Mouse (Mus musculus): ENCODE results near the gene Gm7075. TPM values are rescaled to one million over a fixed set of nuclear protein-coding genes. Genes with fewer than 3 reads are reported as not detected.
"Not testable (repeated sequence)": the region's sequence is repeated elsewhere in the genome, so short reads cannot be mapped to it uniquely, and the experiment has no call there.

The Gm7075 gene
- polyA plus RNA-seq, 1 experiment from 2014 or later = not detected

DNA sequence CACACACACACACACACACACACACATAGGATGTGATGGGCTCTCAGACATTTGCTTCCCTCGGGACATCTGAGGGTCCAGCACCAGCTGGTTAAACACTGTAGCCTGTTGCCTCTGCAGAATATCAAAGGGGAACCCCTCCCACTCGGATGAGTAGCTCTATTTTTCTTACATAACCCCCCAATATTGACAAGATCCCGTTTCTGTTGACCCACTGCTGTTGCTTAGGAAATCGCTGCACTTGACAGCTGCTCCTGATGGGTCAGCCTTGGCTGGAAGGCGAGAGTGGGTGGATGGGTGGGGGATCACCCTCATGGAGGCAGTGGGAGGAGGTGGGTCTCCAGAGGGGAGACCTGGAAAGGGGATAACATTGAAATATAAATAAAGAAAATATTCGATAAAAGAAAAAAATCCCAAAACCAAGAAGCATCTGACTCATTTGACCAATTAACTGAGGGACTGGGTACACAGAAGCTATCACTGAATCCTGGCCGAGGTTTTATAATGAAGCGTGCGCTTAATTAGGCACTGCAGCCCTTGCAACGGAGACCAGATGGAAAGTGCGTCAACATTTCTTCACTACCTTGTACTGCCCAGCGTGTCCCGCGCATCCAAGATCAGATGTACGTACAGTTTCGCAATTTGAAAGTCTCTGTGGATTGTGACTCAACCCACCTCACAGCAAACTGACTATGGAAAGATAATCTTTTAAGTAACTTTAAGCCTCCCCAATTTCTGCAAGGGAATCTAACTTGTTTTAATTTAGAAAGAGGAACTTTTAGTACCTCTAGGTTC is 11.2 kb downstream of the Gm7075 start:
- Histone ChIP-seq H3K9me3 (ENCODE audit: control insufficient read depth, low read length) (no peaks in the 10 kb centered on the region), H3K4me3 (ENCODE audit: low read depth, low read length) (no peak overlapping the region), H3K4me2 (ENCODE audit: low read depth, low read length, severe bottlenecking) (no peak overlapping the region), H3K27ac (ENCODE audit: low read depth, low read length) (no peak overlapping the region), H3K36me3 (ENCODE audit: control insufficient read depth, insufficient read depth, low read length) (no peaks in the 10 kb centered on the region), H3K27me3 (ENCODE audit: control insufficient read depth, insufficient read depth, low read length) (no peaks in the 10 kb centered on the region), H3K4me1 (replicated peaks; ENCODE audit: control insufficient read depth, insufficient read depth, low read length) (no peaks in the 10 kb centered on the region), H3K9ac (ENCODE audit: low read length) (no peak overlapping the region)
- ATAC-seq (replicated peaks; ENCODE audit: low FRiP score) (0 out of 2 replicates have a peak, but pooled peaks have one; percentile 46), DNase-seq (ENCODE audit: low spot score) (no peak)
- 65% methylated on average over 16 of the region's 16 CpGs for WGBS

DNA sequence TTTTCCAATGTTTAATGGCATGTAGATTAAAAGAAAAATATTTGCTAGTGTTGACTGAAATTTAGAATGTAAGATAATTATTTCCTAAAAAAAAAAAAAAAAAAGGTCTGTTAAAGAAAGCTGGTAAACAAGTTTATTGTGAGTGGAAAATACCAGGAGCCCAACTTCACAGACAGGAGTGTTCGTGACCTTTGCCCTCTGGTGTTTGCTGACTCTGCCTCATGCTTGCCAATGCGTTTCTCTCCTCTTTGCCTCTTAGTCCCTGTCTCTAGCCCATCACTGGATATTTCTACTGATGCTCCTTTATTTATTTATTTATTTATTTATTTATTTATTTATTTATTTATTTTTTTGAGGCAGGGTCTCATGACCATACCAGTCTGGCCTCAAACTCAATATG is 18.0 kb downstream of the Gm7075 start:
- H3K9me3 ChIP-seq (ENCODE audit: control insufficient read depth, low read length) = no peaks in the 10 kb centered on the region

DNA sequence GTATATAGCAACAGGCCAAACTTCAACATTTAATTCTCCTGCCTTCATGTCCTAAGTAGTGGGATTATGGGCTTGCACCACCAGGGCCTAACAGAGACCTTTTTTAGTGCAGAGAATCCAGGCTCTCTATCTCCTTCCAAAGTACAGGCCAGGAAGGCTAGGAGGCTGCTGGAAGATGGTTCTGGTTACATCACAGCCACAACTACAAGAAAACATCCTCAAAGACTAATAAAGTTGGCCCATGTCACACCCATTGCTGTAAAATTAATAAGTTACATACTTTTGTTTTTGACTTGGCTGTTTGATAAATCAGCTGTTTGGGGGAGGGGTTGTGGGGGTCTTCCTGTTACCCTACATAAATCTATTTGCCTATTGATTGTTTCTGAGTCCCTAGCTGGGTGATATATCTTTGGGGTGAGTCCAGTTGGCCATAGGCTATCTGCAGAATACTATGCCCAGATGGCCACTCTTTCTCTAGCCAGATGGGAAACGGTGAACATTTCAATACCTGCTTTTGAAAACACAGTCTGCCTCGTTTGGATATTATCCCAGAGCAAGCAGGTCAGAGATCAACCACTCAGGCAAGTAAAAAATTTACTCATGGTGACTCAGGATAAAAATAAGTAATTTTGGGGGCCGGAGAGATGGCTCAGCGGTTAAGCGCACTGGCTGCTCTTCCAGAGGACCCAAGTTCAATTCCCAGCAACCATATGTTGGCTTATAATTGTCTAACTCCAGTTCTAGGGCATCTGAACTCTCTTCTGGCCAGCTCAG is 18.7 kb downstream of the Gm7075 start:
- Histone ChIP-seq H3K4me2 (ENCODE audit: low read depth, low read length, severe bottlenecking) (no peak overlapping the region), H3K27me3 (ENCODE audit: control insufficient read depth, insufficient read depth, low read length) (no peaks in the 10 kb centered on the region), H3K9ac (ENCODE audit: low read length) (no peak overlapping the region), H3K9me3 (ENCODE audit: control insufficient read depth, low read length) (no peaks in the 10 kb centered on the region), H3K4me3 (ENCODE audit: low read depth, low read length) (no peak overlapping the region), H3K4me1 (replicated peaks; ENCODE audit: control insufficient read depth, insufficient read depth, low read length) (no peaks in the 10 kb centered on the region), H3K36me3 (ENCODE audit: control insufficient read depth, insufficient read depth, low read length) (no peaks in the 10 kb centered on the region), H3K27ac (ENCODE audit: low read depth, low read length) (no peak overlapping the region)
- DNase-seq (ENCODE audit: low spot score) (no peak), ATAC-seq (replicated peaks; ENCODE audit: low FRiP score) (no peak)
- 86% methylated on average over 5 of the region's 5 CpGs for WGBS

More for the DNA sequence above, 18.0 kb downstream of the Gm7075 start:
- Histone ChIP-seq H3K4me1 (replicated peaks; ENCODE audit: control insufficient read depth, insufficient read depth, low read length) (no peaks in the 10 kb centered on the region), H3K9ac (ENCODE audit: low read length) (no peak overlapping the region), H3K4me2 (ENCODE audit: low read depth, low read length, severe bottlenecking) (no peak overlapping the region), H3K36me3 (ENCODE audit: control insufficient read depth, insufficient read depth, low read length) (no peaks in the 10 kb centered on the region), H3K27ac (ENCODE audit: low read depth, low read length) (no peak overlapping the region), H3K4me3 (ENCODE audit: low read depth, low read length) (no peak overlapping the region), H3K27me3 (ENCODE audit: control insufficient read depth, insufficient read depth, low read length) (no peaks in the 10 kb centered on the region)
- 0 out of 2 replicates have a peak, but pooled peaks have one; percentile 18 for ATAC-seq (replicated peaks; ENCODE audit: low FRiP score)
- no peak for DNase-seq (ENCODE audit: low spot score)
- 83% methylated on average over 2 of the region's 2 CpGs for WGBS

DNA sequence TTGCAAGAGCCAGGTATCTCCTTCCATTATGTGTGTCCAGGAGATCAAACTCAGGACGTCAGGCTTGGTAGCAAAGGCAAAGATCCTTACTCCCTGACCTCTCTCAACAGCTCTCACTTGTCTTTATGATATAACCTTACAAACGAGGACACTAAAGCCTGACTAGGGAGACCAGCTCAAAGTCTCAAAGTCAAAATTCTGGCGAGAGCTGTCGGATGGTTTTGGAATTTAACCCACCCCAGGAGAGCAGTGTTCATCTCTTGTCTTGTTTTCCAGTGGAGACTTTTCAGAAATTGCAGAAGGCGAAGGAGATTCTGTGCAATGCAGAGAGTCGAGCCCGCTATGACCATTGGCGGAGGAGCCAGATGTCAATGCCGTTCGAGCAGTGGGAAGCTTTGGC is 24.6 kb downstream of the Gm7075 start:
- no peak for DNase-seq (ENCODE audit: low spot score)
- no peaks in the 10 kb centered on the region for H3K36me3 ChIP-seq (ENCODE audit: control insufficient read depth, insufficient read depth, low read length)
- 95% methylated on average over 10 of the region's 10 CpGs for WGBS
- no peak overlapping the region for H3K4me2 ChIP-seq (ENCODE audit: low read depth, low read length, severe bottlenecking)
- H3K27me3 ChIP-seq (ENCODE audit: control insufficient read depth, insufficient read depth, low read length) = no peaks in the 10 kb centered on the region
- H3K4me1 ChIP-seq (replicated peaks; ENCODE audit: control insufficient read depth, insufficient read depth, low read length) = no peaks in the 10 kb centered on the region
- no peak overlapping the region for H3K4me3 ChIP-seq (ENCODE audit: low read depth, low read length)
- H3K9ac ChIP-seq (ENCODE audit: low read length) = no peak overlapping the region
- H3K9me3 ChIP-seq (ENCODE audit: control insufficient read depth, low read length) = no peaks in the 10 kb centered on the region
- H3K27ac ChIP-seq (ENCODE audit: low read depth, low read length) = no peak overlapping the region
- ATAC-seq (replicated peaks; ENCODE audit: low FRiP score) = no peak

DNA sequence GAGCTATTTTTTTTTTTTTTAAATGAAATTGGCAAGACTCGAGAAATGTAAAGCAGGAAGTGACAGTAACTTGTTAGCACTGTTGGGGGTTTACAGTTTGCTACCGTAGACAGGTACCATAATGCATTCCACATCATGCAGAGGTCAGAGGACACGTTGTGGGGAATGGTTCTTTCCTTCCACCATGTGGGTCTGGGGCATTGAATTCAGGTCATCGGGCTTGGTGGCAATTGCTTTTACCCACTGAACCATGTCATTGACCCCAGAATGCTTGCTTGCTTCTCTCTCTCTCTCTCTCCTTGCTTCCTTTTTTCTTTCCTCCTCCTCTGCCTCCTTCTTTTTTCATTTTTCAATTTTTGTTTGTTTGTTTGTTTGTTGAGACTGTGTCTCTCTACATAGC is 32.6 kb downstream of the Gm7075 start:
- no peak overlapping the region for H3K27ac ChIP-seq (ENCODE audit: low read depth, low read length)
- H3K9me3 ChIP-seq (ENCODE audit: control insufficient read depth, low read length) = no peaks in the 10 kb centered on the region
- no peaks in the 10 kb centered on the region for H3K4me1 ChIP-seq (replicated peaks; ENCODE audit: control insufficient read depth, insufficient read depth, low read length)
- WGBS = 61% methylated on average over 4 of the region's 4 CpGs
- no peaks in the 10 kb centered on the region for H3K27me3 ChIP-seq (ENCODE audit: control insufficient read depth, insufficient read depth, low read length)
- no peaks in the 10 kb centered on the region for H3K36me3 ChIP-seq (ENCODE audit: control insufficient read depth, insufficient read depth, low read length)
- ATAC-seq (replicated peaks; ENCODE audit: low FRiP score) = no peak
- H3K4me2 ChIP-seq (ENCODE audit: low read depth, low read length, severe bottlenecking) = no peak overlapping the region
- no peak for DNase-seq (ENCODE audit: low spot score)
- H3K4me3 ChIP-seq (ENCODE audit: low read depth, low read length) = no peak overlapping the region
- H3K9ac ChIP-seq (ENCODE audit: low read length) = no peak overlapping the region

DNA sequence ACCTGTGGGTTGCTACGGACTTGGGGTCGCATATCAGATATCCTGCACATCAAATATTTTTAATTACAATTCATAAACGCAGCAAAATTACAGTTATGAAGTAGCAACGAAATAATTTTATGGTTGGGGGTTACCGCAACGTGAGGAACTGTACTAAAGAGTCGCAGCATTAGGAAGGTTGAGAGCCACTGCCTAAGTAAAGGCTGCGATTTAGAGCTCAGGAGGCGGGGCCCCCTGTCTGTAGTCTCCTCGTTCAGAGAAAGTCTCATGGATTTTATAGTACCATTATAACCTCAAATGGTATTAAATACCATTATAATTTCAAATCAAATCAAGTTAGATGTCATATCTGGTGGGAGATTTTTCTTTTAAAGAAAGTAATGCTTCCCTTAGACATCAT is 34.6 kb downstream of the Gm7075 start:
- Histone ChIP-seq H3K4me2 (ENCODE audit: low read depth, low read length, severe bottlenecking) (peak overlapping the region; percentile 65), H3K4me3 (ENCODE audit: low read depth, low read length) (peak overlapping the region; percentile 48), H3K4me1 (replicated peaks; ENCODE audit: control insufficient read depth, insufficient read depth, low read length) (no peaks in the 10 kb centered on the region), H3K27ac (ENCODE audit: low read depth, low read length) (no peak overlapping the region), H3K27me3 (ENCODE audit: control insufficient read depth, insufficient read depth, low read length) (no peaks in the 10 kb centered on the region), H3K9ac (ENCODE audit: low read length) (peak overlapping the region; percentile 56), H3K9me3 (ENCODE audit: control insufficient read depth, low read length) (no peaks in the 10 kb centered on the region), H3K36me3 (ENCODE audit: control insufficient read depth, insufficient read depth, low read length) (no peaks in the 10 kb centered on the region)
- WGBS = 4% methylated on average over 10 of the region's 10 CpGs
- DNase-seq (ENCODE audit: low spot score) = no peak
- no peak for ATAC-seq (replicated peaks; ENCODE audit: low FRiP score)

DNA sequence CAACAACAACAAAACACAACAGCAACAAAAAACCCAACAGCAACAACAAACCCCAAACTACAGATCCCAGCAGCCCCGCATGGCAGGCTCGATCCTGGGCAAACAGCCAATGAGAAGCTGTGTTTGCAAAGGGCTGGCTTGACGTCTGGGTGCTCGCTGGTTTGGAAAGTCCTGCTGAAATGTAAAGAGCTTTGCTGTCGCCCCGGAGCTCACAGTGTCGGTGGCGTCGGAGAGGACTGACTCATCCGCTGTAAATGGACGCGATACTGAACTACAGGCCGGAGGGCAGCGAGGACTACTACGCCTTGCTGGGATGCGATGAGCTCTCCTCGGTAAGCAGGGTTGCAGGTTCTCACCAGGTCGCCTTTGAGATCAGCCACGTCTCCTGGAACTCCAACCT is 35.1 kb downstream of the Gm7075 start:
- Histone ChIP-seq H3K9me3 (ENCODE audit: control insufficient read depth, low read length) (no peaks in the 10 kb centered on the region), H3K4me3 (ENCODE audit: low read depth, low read length) (peak overlapping the region; percentile 48), H3K27me3 (ENCODE audit: control insufficient read depth, insufficient read depth, low read length) (no peaks in the 10 kb centered on the region), H3K36me3 (ENCODE audit: control insufficient read depth, insufficient read depth, low read length) (no peaks in the 10 kb centered on the region), H3K4me1 (replicated peaks; ENCODE audit: control insufficient read depth, insufficient read depth, low read length) (peaks cover 5% of the 10 kb centered on the region; the same call in 1 of the 2 replicates), H3K9ac (ENCODE audit: low read length) (peak overlapping the region; percentile 56), H3K4me2 (ENCODE audit: low read depth, low read length, severe bottlenecking) (peak overlapping the region; percentile 65), H3K27ac (ENCODE audit: low read depth, low read length) (no peak overlapping the region)
- 0% methylated on average over 19 of the region's 19 CpGs for WGBS
- DNase-seq (ENCODE audit: low spot score) (peak; percentile 79), ATAC-seq (replicated peaks; ENCODE audit: low FRiP score) (peak; percentile 82)

DNA sequence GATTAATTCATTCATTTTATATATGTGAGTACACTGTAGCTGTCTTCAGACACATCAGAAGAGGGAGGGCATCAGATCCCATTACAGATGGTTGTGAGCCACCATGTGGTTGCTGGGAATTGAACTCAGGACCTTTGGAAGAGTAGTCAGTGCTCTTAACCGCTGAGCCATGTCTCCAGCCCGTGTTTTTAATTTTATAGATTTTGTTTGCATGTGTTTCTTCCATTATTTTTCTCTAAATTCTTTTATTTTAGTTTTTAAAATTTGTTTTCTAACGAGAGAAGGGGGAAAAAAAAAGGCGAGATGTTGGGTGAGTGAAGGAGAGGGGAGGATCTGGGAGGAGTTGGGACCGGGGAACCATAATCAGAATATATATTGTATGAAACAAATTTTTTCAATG is 35.7 kb downstream of the Gm7075 start:
- not testable (repeated sequence) for H3K27me3 ChIP-seq (ENCODE audit: control insufficient read depth, insufficient read depth, low read length); H3K27ac ChIP-seq (ENCODE audit: low read depth, low read length); H3K36me3 ChIP-seq (ENCODE audit: control insufficient read depth, insufficient read depth, low read length); DNase-seq (ENCODE audit: low spot score); H3K9me3 ChIP-seq (ENCODE audit: control insufficient read depth, low read length); ATAC-seq (replicated peaks; ENCODE audit: low FRiP score); H3K4me1 ChIP-seq (replicated peaks; ENCODE audit: control insufficient read depth, insufficient read depth, low read length); H3K9ac ChIP-seq (ENCODE audit: low read length)
- peak overlapping the region; percentile 65 for H3K4me2 ChIP-seq (ENCODE audit: low read depth, low read length, severe bottlenecking)
- 32% methylated on average over 5 of the region's 5 CpGs for WGBS
- H3K4me3 ChIP-seq (ENCODE audit: low read depth, low read length) = peak overlapping the region; percentile 48; the same call in 1 of the 2 replicates
